Mouse (Mus musculus) neural tube, embryonic 14.5 days (tissue): ENCODE measurements around the gene Ghrhr. TPM values are rescaled to one million over a fixed set of nuclear protein-coding genes. Genes with fewer than 3 reads are reported as not detected.

Source experiments
- ATAC-seq: fragments of 200-750 bp; cut with Nextera tagmentation; 2 replicates; pipeline ENCODE4 v1.8.0; 2017; ENCODE audit warnings: low read depth, mild to moderate bottlenecking, moderate TSS enrichment, moderate library complexity
- H3K27ac ChIP-seq: fragments of 300-500 bp; sonication (generic); 2 replicates; pipeline ENCODE4 v1.5.1; 2014; ENCODE audit warnings: low read depth, mild to moderate bottlenecking, control low read depth, low read length, moderate library complexity, mixed read lengths
- H3K27me3 ChIP-seq: fragments of 300-500 bp; sonication (generic); 2 replicates; pipeline ENCODE4 v1.6.1; 2014; ENCODE audit warnings: low read length; ENCODE audit not compliant: control insufficient read depth, insufficient read depth
- H3K36me3 ChIP-seq: fragments of 300-500 bp; sonication (generic); 2 replicates; pipeline ENCODE4 v1.6.1; 2014; ENCODE audit warnings: low read length, mixed read lengths; ENCODE audit not compliant: control insufficient read depth, insufficient read depth
- H3K4me1 ChIP-seq: fragments of 300-500 bp; sonication (generic); 2 replicates; pipeline ENCODE4 v1.6.1; 2014; ENCODE audit warnings: low read length; ENCODE audit not compliant: control insufficient read depth, insufficient read depth
- H3K4me2 ChIP-seq: fragments of 300-500 bp; sonication (generic); 2 replicates; pipeline ENCODE4 v1.6.1; 2014; ENCODE audit warnings: mild to moderate bottlenecking, low read depth, low read length, control low read depth
- H3K4me3 ChIP-seq: fragments of 300-500 bp; sonication (generic); 2 replicates; pipeline ENCODE4 v1.5.1; 2014; ENCODE audit warnings: low read depth, low read length, control low read depth, mixed read lengths
- H3K9ac ChIP-seq: fragments of 300-500 bp; sonication (generic); replicated peaks from 2 replicates; pipeline ENCODE4 v1.6.1; 2014; ENCODE audit warnings: low read depth, mild to moderate bottlenecking, control low read depth, low read length, mixed read lengths
- H3K9me3 ChIP-seq: fragments of 300-500 bp; sonication (generic); 2 replicates; pipeline ENCODE4 v1.6.1; 2016; ENCODE audit warnings: low read length; ENCODE audit not compliant: control insufficient read depth
- WGBS: fragments of 180-500 bp; shearing (Covaris S2); extraction: QIAGEN DNeasy Blood & Tissue Kit; methylation state at CpG from one replicate; pipeline ENCODE4 v1.1.7; 2014; 5-methylcytosine and 5-hydroxymethylcytosine counted together
- polyA plus RNA-seq: library from polyadenylated mRNA; unstranded; fragments of >200 nt; fragmentation: Nextera tagmentation; extraction: Ambion mirVana; gene quantifications from 2 replicates; pipeline ENCODE4 v1.2.1, GENCODE M21; 2014

Gene Ghrhr
- polyA plus RNA-seq, 1 experiment from 2014 or later = not detected

GRCm38 (mm10) chr6:55381966-55382365 lies 5.9 kb downstream of the Ghrhr start:
- Histone ChIP-seq H3K36me3 (no peaks in the 10 kb centered on the region), H3K9ac (no peak overlapping the region), H3K9me3 (no peaks in the 10 kb centered on the region), H3K27me3 (no peaks in the 10 kb centered on the region), H3K4me3 (no peak overlapping the region), H3K4me1 (no peaks in the 10 kb centered on the region), H3K4me2 (no peak overlapping the region), H3K27ac (no peak overlapping the region)
- no peak for ATAC-seq
- WGBS = 90% methylated on average over 4 of the region's 4 CpGs

DNA sequence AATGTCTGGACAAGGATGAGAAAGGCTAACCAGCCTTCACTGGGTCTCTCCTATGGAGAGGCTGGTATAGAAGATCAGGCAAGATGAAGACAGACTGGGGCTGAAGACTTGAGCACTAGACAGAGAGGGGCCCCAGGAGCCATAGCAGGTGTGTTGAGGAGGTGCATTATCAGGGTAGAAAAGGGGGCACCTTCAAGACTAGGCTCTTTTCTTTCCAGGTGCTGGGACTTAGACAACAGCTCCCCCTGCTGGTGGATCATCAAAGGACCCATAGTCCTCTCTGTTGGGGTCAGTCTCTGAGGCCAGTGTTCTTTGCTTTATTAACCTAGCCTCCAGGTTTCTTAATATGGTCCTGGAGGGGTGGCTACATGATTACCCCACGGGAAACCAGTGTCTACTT lies 7.8 kb downstream of the Ghrhr start:
- no peaks in the 10 kb centered on the region for H3K9me3 ChIP-seq
- no peaks in the 10 kb centered on the region for H3K27me3 ChIP-seq
- H3K4me1 ChIP-seq = no peaks in the 10 kb centered on the region
- no peak overlapping the region for H3K4me2 ChIP-seq
- no peak overlapping the region for H3K9ac ChIP-seq
- no peak for ATAC-seq
- H3K36me3 ChIP-seq = no peaks in the 10 kb centered on the region
- 14% methylated on average over 1 of the region's 1 CpGs for WGBS
- no peak overlapping the region for H3K27ac ChIP-seq
- no peak overlapping the region for H3K4me3 ChIP-seq

GRCm38 (mm10) chr6:55384356-55384951 lies 8.4 kb downstream of the Ghrhr start:
- H3K36me3 ChIP-seq = no peaks in the 10 kb centered on the region
- no peak overlapping the region for H3K27ac ChIP-seq
- ATAC-seq = no peak
- H3K4me3 ChIP-seq = no peak overlapping the region
- 85% methylated on average over 5 of the region's 5 CpGs for WGBS
- H3K9me3 ChIP-seq = no peaks in the 10 kb centered on the region
- no peak overlapping the region for H3K4me2 ChIP-seq
- H3K4me1 ChIP-seq = no peaks in the 10 kb centered on the region
- H3K9ac ChIP-seq = no peak overlapping the region
- H3K27me3 ChIP-seq = no peaks in the 10 kb centered on the region

GRCm38 (mm10) chr6:55388546-55389169 lies 12.6 kb downstream of the Ghrhr start:
- H3K27ac ChIP-seq = peak overlapping the region; percentile 52; the same call in 1 of the 2 replicates
- peaks cover 5% of the 10 kb centered on the region; the same call in 1 of the 2 replicates for H3K4me1 ChIP-seq
- peak; percentile 11; the same call in 1 of the 2 replicates for ATAC-seq
- H3K4me3 ChIP-seq = no peak overlapping the region
- H3K4me2 ChIP-seq = 0 out of 2 replicates have a peak overlapping the region, but pooled peaks have one; percentile 4
- H3K9ac ChIP-seq = no peak overlapping the region
- H3K9me3 ChIP-seq = no peaks in the 10 kb centered on the region
- 22% methylated on average over 12 of the region's 12 CpGs for WGBS
- H3K36me3 ChIP-seq = no peaks in the 10 kb centered on the region
- H3K27me3 ChIP-seq = no peaks in the 10 kb centered on the region

GRCm38 (mm10) chr6:55389321-55389720 lies 13.2 kb downstream of the Ghrhr start:
- Histone ChIP-seq H3K27ac (no peak overlapping the region), H3K9ac (no peak overlapping the region), H3K4me3 (no peak overlapping the region), H3K4me2 (no peak overlapping the region), H3K27me3 (no peaks in the 10 kb centered on the region), H3K4me1 (peaks cover 5% of the 10 kb centered on the region; the same call in 1 of the 2 replicates), H3K9me3 (no peaks in the 10 kb centered on the region), H3K36me3 (no peaks in the 10 kb centered on the region)
- 80% methylated on average over 5 of the region's 5 CpGs for WGBS
- no peak for ATAC-seq

DNA sequence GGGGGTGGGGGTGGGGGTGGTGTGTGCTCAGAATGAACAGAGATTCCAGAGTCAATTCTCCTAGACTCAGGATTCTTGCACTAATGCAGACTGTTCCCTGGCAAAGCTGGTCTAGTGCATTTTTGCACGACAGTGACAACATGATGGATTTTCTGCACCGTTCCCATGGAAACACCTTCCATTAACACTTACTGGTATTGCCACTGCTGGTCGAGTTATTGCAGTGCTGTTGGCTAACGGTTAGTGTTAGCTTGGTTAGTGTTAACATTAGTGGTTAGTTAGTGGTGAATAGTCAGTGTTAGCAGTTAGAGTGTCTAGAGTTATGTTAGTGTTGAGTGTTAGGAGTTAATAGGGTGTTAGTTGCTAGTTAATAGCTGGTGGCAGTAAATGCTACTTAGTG lies 15.7 kb downstream of the Ghrhr start:
- Histone ChIP-seq H3K4me3 (no peak overlapping the region), H3K27me3 (no peaks in the 10 kb centered on the region), H3K36me3 (no peaks in the 10 kb centered on the region), H3K27ac (no peak overlapping the region), H3K4me2 (no peak overlapping the region), H3K9me3 (no peaks in the 10 kb centered on the region), H3K4me1 (peaks cover 5% of the 10 kb centered on the region; the same call in 1 of the 2 replicates), H3K9ac (no peak overlapping the region)
- peak; percentile 47 for ATAC-seq
- 15% methylated on average over 4 of the region's 4 CpGs for WGBS

GRCm38 (mm10) chr6:55392453-55392852 lies 16.4 kb downstream of the Ghrhr start:
- Histone ChIP-seq H3K9ac (no peak overlapping the region), H3K4me2 (no peak overlapping the region), H3K36me3 (no peaks in the 10 kb centered on the region), H3K4me1 (peaks cover 5% of the 10 kb centered on the region; the same call in 1 of the 2 replicates), H3K9me3 (no peaks in the 10 kb centered on the region), H3K27ac (no peak overlapping the region), H3K4me3 (no peak overlapping the region), H3K27me3 (no peaks in the 10 kb centered on the region)
- ATAC-seq = peak; percentile 57
- 13% methylated on average over 4 of the region's 4 CpGs for WGBS

- Histone ChIP-seq H3K4me1 (peaks cover 15% of the 10 kb centered on the region), H3K4me3 (no peak overlapping the region), H3K9ac (no peak overlapping the region), H3K27me3 (no peaks in the 10 kb centered on the region), H3K36me3 (no peaks in the 10 kb centered on the region), H3K9me3 (no peaks in the 10 kb centered on the region), H3K27ac (no peak overlapping the region), H3K4me2 (no peak overlapping the region)
- 71% methylated on average over 10 of the region's 10 CpGs for WGBS
- ATAC-seq = no peak
Observed at GRCm38 (mm10) chr6:55394854-55395253, 18.8 kb downstream of the Ghrhr start.

- Histone ChIP-seq H3K36me3 (no peaks in the 10 kb centered on the region), H3K9ac (no peak overlapping the region), H3K27me3 (no peaks in the 10 kb centered on the region), H3K4me2 (no peak overlapping the region), H3K4me1 (peaks cover 15% of the 10 kb centered on the region), H3K27ac (peak overlapping the region; percentile 52; the same call in 1 of the 2 replicates), H3K9me3 (no peaks in the 10 kb centered on the region), H3K4me3 (no peak overlapping the region)
- peak; percentile 25; the same call in 1 of the 2 replicates for ATAC-seq
- 41% methylated on average over 3 of the region's 3 CpGs for WGBS
Observed at GRCm38 (mm10) chr6:55396176-55396575, 20.1 kb downstream of the Ghrhr start.
